Mouse (Mus musculus) Patski (cell line): ENCODE measurements at regions not wholly inside any gene's neighbourhood (a gene's known extent, or its start where the extent isn't known, plus 50 kb on each side); places are given as distances from the start of the nearest gene placed in this dataset.
A peak's percentile ranks its signal among the peaks of the same experiment; 100 is the strongest.

Experiments used
- ATAC-seq: fragments of 100-300 bp; one replicate; pipeline ENCODE4 v1.8.0; 2021
- CTCF ChIA-PET: fragments of 350-600 bp; sonication (Branson Sonifier 250); formaldehyde crosslinking; loops from one replicate; lab custom pipeline; 2022; ENCODE audit warnings: inconsistent platforms; lab: Charles Lee
- POLR2A ChIA-PET: fragments of 350-600 bp; sonication (Branson Sonifier 250); formaldehyde crosslinking; loops from one replicate; lab custom pipeline; 2022; ENCODE audit warnings: antibody characterized with exemption, inconsistent platforms; lab: Charles Lee
- DNase-seq: peaks from one replicate; pipeline ENCODE4 v3.0.0-alpha.2; 2011; ENCODE audit warnings: low read depth, low spot score
- H3K27me3 ChIP-seq: fragments of 371-371 bp; one replicate; pipeline ENCODE4 v1.5.1; 2021
- CTCF ChIP-seq: fragments of 100-300 bp; IDR thresholded peaks from one replicate; pipeline ENCODE4 v1.5.1; 2021
- in situ Hi-C: fragments of 300-500 bp; cut with MboI; formaldehyde crosslinking; loops from 3 replicates; pipeline ENCODE4 v1.11.1; 2018; ENCODE audit warnings: low pct_unique_long_range_greater_than_20kb, mixed read lengths

GRCm38 (mm10) chr8:101697948-101698347 is 1087.5 kb downstream of the Cdh11 start:
- no peak for ATAC-seq
- in situ Hi-C loops, result no loop called here
- no peak for DNase-seq
- ChIA-PET POLR2A (no interaction called here), CTCF (no interaction called here)
- no peaks in the 10 kb centered on the region for H3K27me3 ChIP-seq
- no peak for TF ChIP-seq CTCF

- TF ChIP-seq CTCF, result no peak
- DNase-seq, result no peak
- CTCF ChIA-PET, result no interaction called here
- POLR2A ChIA-PET, result no interaction called here
- in situ Hi-C loops, result no loop called here
- no peak for ATAC-seq
- no peaks in the 10 kb centered on the region for H3K27me3 ChIP-seq
Observed at GRCm38 (mm10) chr8:101690901-101691300, 1094.5 kb downstream of the Cdh11 start.

GRCm38 (mm10) chr8:101668921-101669320 is 1116.5 kb downstream of the Cdh11 start:
- CTCF ChIA-PET, result no interaction called here
- ATAC-seq (no peak), DNase-seq (no peak)
- in situ Hi-C loops, result no loop called here
- POLR2A ChIA-PET, result no interaction called here
- TF ChIP-seq CTCF, result no peak
- no peaks in the 10 kb centered on the region for H3K27me3 ChIP-seq

- H3K27me3 ChIP-seq, result no peaks in the 10 kb centered on the region
- DNase-seq, result no peak
- CTCF ChIA-PET, result no interaction called here
- TF ChIP-seq CTCF, result no peak
- no peak for ATAC-seq
- POLR2A ChIA-PET, result no interaction called here
- in situ Hi-C loops, result no loop called here
Observed at GRCm38 (mm10) chr8:101662874-101663273, 1122.6 kb downstream of the Cdh11 start.

- no peak for DNase-seq
- ChIA-PET CTCF (interaction anchor here (1.4 kb wide), 1 partner anchor 16 kb away, joined by 3 read pairs; no protein-coding TSS in a partner anchor), POLR2A (no interaction called here)
- no peaks in the 10 kb centered on the region for H3K27me3 ChIP-seq
- no peak for ATAC-seq
- in situ Hi-C loops, result no loop called here
- no peak for TF ChIP-seq CTCF
Observed at GRCm38 (mm10) chr8:101655292-101655691, 1130.2 kb downstream of the Cdh11 start.

GRCm38 (mm10) chr8:101628816-101629215 is 1156.6 kb downstream of the Cdh11 start:
- H3K27me3 ChIP-seq, result no peaks in the 10 kb centered on the region
- DNase-seq (no peak), ATAC-seq (no peak)
- in situ Hi-C loops, result no loop called here
- POLR2A ChIA-PET, result no interaction called here
- peak; percentile 66 for TF ChIP-seq CTCF
- CTCF ChIA-PET, result interaction anchor here (0.7 kb wide), 1 partner anchor 14 kb away, joined by 3 read pairs; no protein-coding TSS in a partner anchor

GRCm38 (mm10) chr8:101621941-101622340 is 1163.5 kb downstream of the Cdh11 start:
- no peak for DNase-seq
- H3K27me3 ChIP-seq, result no peaks in the 10 kb centered on the region
- ATAC-seq, result no peak
- in situ Hi-C loops, result no loop called here
- CTCF ChIA-PET, result no interaction called here
- TF ChIP-seq CTCF, result no peak
- POLR2A ChIA-PET, result no interaction called here

- DNase-seq (no peak), ATAC-seq (no peak)
- no peak for TF ChIP-seq CTCF
- H3K27me3 ChIP-seq, result peaks cover 3% of the 10 kb centered on the region
- POLR2A ChIA-PET, result no interaction called here
- CTCF ChIA-PET, result no interaction called here
- in situ Hi-C loops, result no loop called here
Observed at GRCm38 (mm10) chr8:101591115-101591514, 1194.3 kb downstream of the Cdh11 start.

- ChIA-PET POLR2A (no interaction called here), CTCF (no interaction called here)
- ATAC-seq, result no peak
- in situ Hi-C loops, result no loop called here
- TF ChIP-seq CTCF, result no peak
- H3K27me3 ChIP-seq, result peaks cover 3% of the 10 kb centered on the region
- DNase-seq, result no peak
Observed at GRCm38 (mm10) chr8:101590639-101591038, 1194.8 kb downstream of the Cdh11 start.

- no peak for TF ChIP-seq CTCF
- CTCF ChIA-PET, result no interaction called here
- in situ Hi-C loops, result no loop called here
- POLR2A ChIA-PET, result no interaction called here
- ATAC-seq, result no peak
- no peaks in the 10 kb centered on the region for H3K27me3 ChIP-seq
- DNase-seq, result no peak
Observed at GRCm38 (mm10) chr8:101564447-101564846, 1221.0 kb downstream of the Cdh11 start.

GRCm38 (mm10) chr8:101522758-101523157 is 1262.7 kb downstream of the Cdh11 start:
- ChIA-PET CTCF (no interaction called here), POLR2A (no interaction called here)
- in situ Hi-C loops, result no loop called here
- TF ChIP-seq CTCF, result no peak
- H3K27me3 ChIP-seq, result no peaks in the 10 kb centered on the region
- DNase-seq, result no peak
- no peak for ATAC-seq

GRCm38 (mm10) chr8:101478554-101479314 is 1306.7 kb downstream of the Cdh11 start:
- POLR2A ChIA-PET, result no interaction called here
- ATAC-seq (no peak), DNase-seq (no peak)
- no peaks in the 10 kb centered on the region for H3K27me3 ChIP-seq
- TF ChIP-seq CTCF, result no peak
- in situ Hi-C loops, result no loop called here
- CTCF ChIA-PET, result no interaction called here
